Mouse (Mus musculus) layer of hippocampus, postnatal 25 days (tissue): ENCODE results near the gene 1520401A03Rik. TPM values are rescaled to one million over a fixed set of nuclear protein-coding genes. Genes with fewer than 3 reads are reported as not detected.
A peak's percentile ranks its signal among the peaks of the same experiment; 100 is the strongest.
"Not testable (repeated sequence)": the region's sequence is repeated elsewhere in the genome, so short reads cannot be mapped to it uniquely, and the experiment has no call there.

ENCODE experiments used
- DNase-seq, 2 experiments: peaks; one replicate each; pipeline ENCODE4 v3.0.0; 2022; ENCODE audit warnings: mixed read lengths in 2 of 2, low spot score in 1 of 2; ENCODE audit errors: extremely low spot score in 1 of 2
- total RNA-seq, 2 experiments: library from RNA; stranded (reverse); gene quantifications; 2 replicates each; pipeline ENCODE4 v1.2.3; 2021

Gene 1520401A03Rik
- total RNA-seq: under 1 TPM; 0.17 to 0.61 TPM

- no peak for DNase-seq
Observed at GRCm38 (mm10) chr17:23722376-23723125, at the start of gene 1520401A03Rik. TSS of gene 1520401A03Rik (minus strand) at chr17:23722783.

GRCm38 (mm10) chr17:23772219-23772556 lies 49.6 kb upstream of the 1520401A03Rik start:
- not testable (repeated sequence) for DNase-seq

GRCm38 (mm10) chr17:23771284-23772218 lies 49.0 kb upstream of the 1520401A03Rik start, which contains the start of gene Flywch1:
TSS of gene Flywch1 (minus strand) at chr17:23771602.
- peak; percentile 93 to 96 for DNase-seq

GRCm38 (mm10) chr17:23770896-23771283 lies 48.3 kb upstream of the 1520401A03Rik start:
- DNase-seq: peak in 1 of 2 experiments; percentile 27

GRCm38 (mm10) chr17:23770493-23770892 lies 47.9 kb upstream of the 1520401A03Rik start:
- DNase-seq: no peak

GRCm38 (mm10) chr17:23762976-23763375 lies 40.4 kb upstream of the 1520401A03Rik start:
- no peak for DNase-seq

GRCm38 (mm10) chr17:23761155-23761554 lies 38.6 kb upstream of the 1520401A03Rik start:
- no peak for DNase-seq

- no peak for DNase-seq
Observed at GRCm38 (mm10) chr17:23760231-23760630, 37.6 kb upstream of the 1520401A03Rik start.

GRCm38 (mm10) chr17:23758801-23759200 lies 36.2 kb upstream of the 1520401A03Rik start:
- DNase-seq: no peak

- no peak for DNase-seq
Observed at GRCm38 (mm10) chr17:23757581-23757980, 35.0 kb upstream of the 1520401A03Rik start.

- no peak for DNase-seq
Observed at GRCm38 (mm10) chr17:23755689-23756088, 33.1 kb upstream of the 1520401A03Rik start.

- no peak for DNase-seq
Observed at GRCm38 (mm10) chr17:23749400-23750191, 27.0 kb upstream of the 1520401A03Rik start.

- DNase-seq: peak in 1 of 2 experiments; percentile 73
Observed at GRCm38 (mm10) chr17:23748631-23749391, 26.2 kb upstream of the 1520401A03Rik start.

GRCm38 (mm10) chr17:23748026-23748425 lies 25.4 kb upstream of the 1520401A03Rik start:
- no peak for DNase-seq

- no peak for DNase-seq
Observed at GRCm38 (mm10) chr17:23747471-23747870, 24.9 kb upstream of the 1520401A03Rik start.

- no peak for DNase-seq
Observed at GRCm38 (mm10) chr17:23746767-23747166, 24.2 kb upstream of the 1520401A03Rik start.

- DNase-seq: no peak
Observed at GRCm38 (mm10) chr17:23746311-23746710, 23.7 kb upstream of the 1520401A03Rik start.

GRCm38 (mm10) chr17:23745301-23746251 lies 23.0 kb upstream of the 1520401A03Rik start, which contains the start of gene Kremen2:
TSS of gene Kremen2 (minus strand) at chr17:23745833.
- no peak for DNase-seq
